Mouse (Mus musculus) right cerebral cortex, postnatal 14 days (tissue): Measurements from ENCODE around the gene Slamf6.
"Not testable (repeated sequence)": the region's sequence is repeated elsewhere in the genome, so short reads cannot be mapped to it uniquely, and the experiment has no call there.

ENCODE experiments used
- DNase-seq: peaks from one replicate; pipeline ENCODE4 v3.0.0; 2022

The Slamf6 gene

GRCm38 (mm10) chr1:171957411-171957810 is 40.1 kb downstream of the Slamf6 start:
- no peak for DNase-seq

GRCm38 (mm10) chr1:171960726-171961125 is 43.4 kb downstream of the Slamf6 start:
- no peak for DNase-seq

- no peak for DNase-seq
Observed at GRCm38 (mm10) chr1:171961704-171962103, 44.4 kb downstream of the Slamf6 start.

- DNase-seq = no peak
Observed at GRCm38 (mm10) chr1:171963613-171964012, 46.3 kb downstream of the Slamf6 start.

- DNase-seq = no peak
Observed at GRCm38 (mm10) chr1:171966054-171966790, 48.9 kb downstream of the Slamf6 start.

- DNase-seq = no peak
Observed at GRCm38 (mm10) chr1:171969221-171969620, 51.9 kb downstream of the Slamf6 start.

- no peak for DNase-seq
Observed at GRCm38 (mm10) chr1:171970854-171971586, 53.7 kb downstream of the Slamf6 start.

GRCm38 (mm10) chr1:171974361-171974760 is 57.0 kb downstream of the Slamf6 start:
- DNase-seq = not testable (repeated sequence)

GRCm38 (mm10) chr1:171975377-171975776 is 58.1 kb downstream of the Slamf6 start:
- DNase-seq = no peak

GRCm38 (mm10) chr1:171975831-171976230 is 58.5 kb downstream of the Slamf6 start:
- no peak for DNase-seq

- DNase-seq = no peak
Observed at GRCm38 (mm10) chr1:171976826-171977539, 59.7 kb downstream of the Slamf6 start.

GRCm38 (mm10) chr1:171977891-171978290 is 60.6 kb downstream of the Slamf6 start:
- no peak for DNase-seq

GRCm38 (mm10) chr1:171979969-171980730 is 62.8 kb downstream of the Slamf6 start:
- DNase-seq = no peak

GRCm38 (mm10) chr1:171982170-171982569 is 64.9 kb downstream of the Slamf6 start:
- no peak for DNase-seq

GRCm38 (mm10) chr1:171982740-171983139 is 65.4 kb downstream of the Slamf6 start:
- no peak for DNase-seq

GRCm38 (mm10) chr1:171983372-171984001 is 66.2 kb downstream of the Slamf6 start:
- no peak for DNase-seq

GRCm38 (mm10) chr1:171984121-171984520 is 66.8 kb downstream of the Slamf6 start:
- no peak for DNase-seq

- DNase-seq = no peak
Observed at GRCm38 (mm10) chr1:171991883-171992282, 74.6 kb downstream of the Slamf6 start.

- DNase-seq = no peak
Observed at GRCm38 (mm10) chr1:171992901-171993530, 75.7 kb downstream of the Slamf6 start.

- no peak for DNase-seq
Observed at GRCm38 (mm10) chr1:171994501-171994900, 77.2 kb downstream of the Slamf6 start.

GRCm38 (mm10) chr1:171994918-171995715 is 77.8 kb downstream of the Slamf6 start:
- DNase-seq = no peak
